8 mouse cellular contexts compared by ENCODE assay signal in the genomic region with DNA sequence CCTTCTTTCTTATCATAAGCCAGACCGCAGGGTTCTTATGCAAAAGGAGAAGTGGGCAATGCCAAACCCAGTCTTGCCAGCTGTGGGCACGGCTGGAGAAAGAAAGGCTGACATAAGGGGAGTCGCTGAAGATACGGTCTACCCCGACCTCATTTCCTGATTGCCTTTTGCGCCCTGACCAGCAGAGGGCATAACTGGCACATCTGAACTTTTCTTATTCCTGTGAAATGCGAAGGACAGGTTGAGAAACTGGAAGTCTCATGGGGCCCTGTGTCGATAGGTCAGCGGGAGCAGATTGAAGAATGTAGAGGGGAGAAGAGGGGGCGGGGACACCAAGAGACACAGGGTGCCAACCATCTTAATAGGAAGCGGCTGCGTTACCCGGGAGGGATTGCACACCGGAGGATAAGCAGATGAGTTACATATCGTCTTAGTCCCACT.
DNase-seq lines count a peak whose midpoint lies in the region; ATAC-seq lines count a peak whose summit lies in the region.

No protein-coding gene starts in this region.

- 2% methylated on average over 15 of the region's 15 CpGs for WGBS in embryonic facial prominence, embryonic 13.5 days
- WGBS in limb, embryonic 13.5 days, result 3% methylated on average over 15 of the region's 15 CpGs
- 2% methylated on average over 15 of the region's 15 CpGs for WGBS in midbrain, embryonic 14.5 days

- H3K27me3 ChIP-seq in embryonic facial prominence, embryonic 13.5 days, result peaks cover 14% of the 10 kb centered on the region
- peaks cover 23% of the 10 kb centered on the region for H3K27me3 ChIP-seq in limb, embryonic 13.5 days
- peaks cover 13% of the 10 kb centered on the region; the same call in 1 of the 2 replicates for H3K27me3 ChIP-seq in midbrain, embryonic 14.5 days (ENCODE audit: control insufficient read depth, insufficient read depth, low read length)

- H3K9ac ChIP-seq in embryonic facial prominence, embryonic 13.5 days, result peak overlapping the region; percentile 63
- H3K9ac ChIP-seq in limb, embryonic 13.5 days, result peak overlapping the region; percentile 48; the same call in 1 of the 2 replicates
- H3K9ac ChIP-seq in midbrain, embryonic 14.5 days (replicated peaks; ENCODE audit: low read length), result peak overlapping the region; percentile 29; the same call in 1 of the 2 replicates

- ATAC-seq in embryonic facial prominence, embryonic 13.5 days (ENCODE audit: insufficient number of reproducible peaks, insufficient read depth, low FRiP score, low TSS enrichment, low read depth), result no peak
- no peak for ATAC-seq in limb, embryonic 13.5 days (ENCODE audit: low FRiP score, low read depth)
- ATAC-seq in midbrain, embryonic 14.5 days (ENCODE audit: low FRiP score, low TSS enrichment), result no peak; the same call in 1 of the 2 replicates

- H3K36me3 ChIP-seq in embryonic facial prominence, embryonic 13.5 days, result no peaks in the 10 kb centered on the region
- H3K36me3 ChIP-seq in limb, embryonic 13.5 days, result no peaks in the 10 kb centered on the region
- H3K36me3 ChIP-seq in midbrain, embryonic 14.5 days (ENCODE audit: control insufficient read depth, insufficient read depth, low read length), result no peaks in the 10 kb centered on the region

- DNase-seq in urinary bladder, adult 18-20 months (ENCODE audit: low spot score in 2 of 2), result peak; percentile 24 to 56
- no peak for DNase-seq in urinary bladder, postnatal 10 days (ENCODE audit: low spot score)
- peak; percentile 47 to 58 for DNase-seq in heart, adult 9 months (ENCODE audit: low spot score in 2 of 2)
- peak; percentile 72 for DNase-seq in kidney, adult 9 months
- peak; percentile 82 for DNase-seq in midbrain, embryonic 14.5 days
- DNase-seq in spleen, adult 12 weeks (ENCODE audit: low spot score), result peak; percentile 21

- H3K4me2 ChIP-seq in embryonic facial prominence, embryonic 13.5 days, result peak overlapping the region; percentile 85
- H3K4me2 ChIP-seq in limb, embryonic 13.5 days (replicated peaks), result peak overlapping the region; percentile 88
- H3K4me2 ChIP-seq in midbrain, embryonic 14.5 days (ENCODE audit: low read length), result peak overlapping the region; percentile 66

- peak overlapping the region; percentile 44 for H3K4me3 ChIP-seq in embryonic facial prominence, embryonic 13.5 days
- peak overlapping the region; percentile 44 for H3K4me3 ChIP-seq in limb, embryonic 13.5 days
- H3K4me3 ChIP-seq in midbrain, embryonic 14.5 days (replicated peaks; ENCODE audit: low read depth, low read length), result peak overlapping the region; percentile 32

- H3K27ac ChIP-seq in embryonic facial prominence, embryonic 13.5 days, result no peak overlapping the region
- no peak overlapping the region for H3K27ac ChIP-seq in limb, embryonic 13.5 days
- no peak overlapping the region for H3K27ac ChIP-seq in midbrain, embryonic 14.5 days (replicated peaks; ENCODE audit: low read depth, low read length)

- H3K9me3 ChIP-seq in embryonic facial prominence, embryonic 13.5 days, result no peaks in the 10 kb centered on the region
- H3K9me3 ChIP-seq in limb, embryonic 13.5 days, result no peaks in the 10 kb centered on the region
- H3K9me3 ChIP-seq in midbrain, embryonic 14.5 days (ENCODE audit: control insufficient read depth, low read length), result no peaks in the 10 kb centered on the region

- peaks cover 32% of the 10 kb centered on the region for H3K4me1 ChIP-seq in embryonic facial prominence, embryonic 13.5 days
- H3K4me1 ChIP-seq in limb, embryonic 13.5 days, result peaks cover 19% of the 10 kb centered on the region
- H3K4me1 ChIP-seq in midbrain, embryonic 14.5 days (ENCODE audit: control insufficient read depth, insufficient read depth, low read length), result peaks cover 7% of the 10 kb centered on the region; the same call in 1 of the 2 replicates
